Mouse (Mus musculus) kidney, embryonic 15.5 days (tissue): ENCODE data around the gene Rnf214. TPM values are rescaled to one million over a fixed set of nuclear protein-coding genes. Genes with fewer than 3 reads are reported as not detected.
"Not testable (repeated sequence)": the region's sequence is repeated elsewhere in the genome, so short reads cannot be mapped to it uniquely, and the experiment has no call there.

ENCODE experiments used
- ATAC-seq: fragments of 200-750 bp; cut with Nextera tagmentation; replicated peaks from 2 replicates; pipeline ENCODE4 v1.8.0; 2017; ENCODE audit warnings: moderate TSS enrichment; ENCODE audit not compliant: low FRiP score
- H3K27ac ChIP-seq: fragments of 300-500 bp; sonication (generic); 2 replicates; pipeline ENCODE4 v1.5.1; 2015; ENCODE audit warnings: mild to moderate bottlenecking, inconsistent platforms
- H3K27me3 ChIP-seq: fragments of 300-500 bp; sonication (generic); 2 replicates; pipeline ENCODE4 v1.6.1; 2015; ENCODE audit warnings: inconsistent platforms
- H3K36me3 ChIP-seq: fragments of 300-500 bp; sonication (generic); 2 replicates; pipeline ENCODE4 v1.6.1; 2015; ENCODE audit warnings: inconsistent platforms
- H3K4me1 ChIP-seq: fragments of 300-500 bp; sonication (generic); 2 replicates; pipeline ENCODE4 v1.6.1; 2015; ENCODE audit warnings: inconsistent platforms
- H3K4me2 ChIP-seq: fragments of 300-500 bp; sonication (generic); 2 replicates; pipeline ENCODE4 v1.6.1; 2015; ENCODE audit warnings: moderate library complexity, mild to moderate bottlenecking, inconsistent platforms
- H3K4me3 ChIP-seq: fragments of 300-500 bp; sonication (generic); replicated peaks from 2 replicates; pipeline ENCODE4 v1.5.1; 2015; ENCODE audit warnings: mild to moderate bottlenecking, inconsistent platforms
- H3K9ac ChIP-seq: fragments of 300-500 bp; sonication (generic); 2 replicates; pipeline ENCODE4 v1.6.1; 2015; ENCODE audit warnings: mild to moderate bottlenecking, inconsistent platforms
- H3K9me3 ChIP-seq: fragments of 300-500 bp; sonication (generic); replicated peaks from 2 replicates; pipeline ENCODE4 v1.6.1; 2016; ENCODE audit warnings: inconsistent platforms
- WGBS: fragments of 180-500 bp; shearing (Covaris S2); methylation state at CpG from one replicate; pipeline ENCODE4 v1.1.7; 2015; ENCODE audit warnings: mixed read lengths; 5-methylcytosine and 5-hydroxymethylcytosine counted together
- polyA plus RNA-seq: library from polyadenylated mRNA; unstranded; fragments of >200 nt; fragmentation: Nextera tagmentation; extraction: Ambion mirVana; gene quantifications from 2 replicates; pipeline ENCODE4 v1.2.1, GENCODE M21; 2015

Gene Rnf214
- polyA plus RNA-seq, 1 experiment from 2014 or later, result 62.3 TPM

DNA sequence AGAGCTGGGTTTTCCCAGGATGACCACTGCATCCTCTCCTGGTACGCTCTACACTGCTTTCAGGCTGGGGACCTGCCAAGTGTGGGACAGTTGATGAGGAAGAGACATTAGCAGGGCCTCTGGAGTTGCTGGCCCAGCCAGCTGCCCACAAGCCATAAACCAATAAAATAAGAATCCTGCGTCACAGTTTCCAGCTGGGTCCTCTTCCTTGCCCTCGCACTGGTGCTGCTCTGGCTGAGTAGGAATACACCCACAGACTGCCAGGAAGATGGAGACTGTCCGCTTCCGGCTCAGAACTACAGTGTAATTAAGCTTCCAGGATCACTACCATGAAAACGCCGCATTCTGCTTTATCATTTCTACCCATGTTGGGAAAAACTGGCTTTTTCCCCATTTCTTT is 44.9 kb downstream of the Rnf214 start:
- Histone ChIP-seq H3K9me3 (no peaks in the 10 kb centered on the region), H3K27ac (no peak overlapping the region), H3K36me3 (peaks cover 97% of the 10 kb centered on the region), H3K9ac (no peak overlapping the region), H3K4me1 (no peaks in the 10 kb centered on the region), H3K27me3 (no peaks in the 10 kb centered on the region), H3K4me2 (no peak overlapping the region), H3K4me3 (no peak overlapping the region)
- WGBS, result 69% methylated on average over 7 of the region's 7 CpGs
- no peak for ATAC-seq

DNA sequence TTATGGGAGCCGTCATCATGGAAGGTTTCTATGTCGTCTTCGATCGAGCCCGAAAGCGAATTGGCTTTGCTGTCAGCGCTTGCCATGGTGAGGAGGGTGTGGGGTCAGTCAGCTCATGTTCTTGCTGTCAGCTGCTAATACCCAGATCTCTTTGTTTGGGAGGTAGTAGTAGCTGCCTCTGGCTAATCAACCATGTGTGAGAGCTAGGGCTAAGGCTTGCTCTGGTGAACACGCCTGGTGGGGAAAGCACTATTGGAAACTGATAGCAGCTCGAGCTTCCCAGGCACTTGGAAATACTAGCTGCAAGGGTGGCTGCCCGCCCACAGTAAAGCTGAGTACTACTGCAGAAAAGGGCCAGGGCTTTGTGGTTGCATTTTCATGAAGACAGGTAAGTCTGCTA is 47.3 kb downstream of the Rnf214 start:
- no peak overlapping the region for H3K4me2 ChIP-seq
- H3K9me3 ChIP-seq, result no peaks in the 10 kb centered on the region
- H3K36me3 ChIP-seq, result peaks cover 96% of the 10 kb centered on the region
- no peak overlapping the region for H3K4me3 ChIP-seq
- 76% methylated on average over 10 of the region's 10 CpGs for WGBS
- H3K27ac ChIP-seq, result 0 out of 2 replicates have a peak overlapping the region, but pooled peaks have one; percentile 37
- no peaks in the 10 kb centered on the region for H3K4me1 ChIP-seq
- peak; percentile 52; the same call in 1 of the 2 replicates for ATAC-seq
- H3K9ac ChIP-seq, result no peak overlapping the region
- H3K27me3 ChIP-seq, result no peaks in the 10 kb centered on the region

DNA sequence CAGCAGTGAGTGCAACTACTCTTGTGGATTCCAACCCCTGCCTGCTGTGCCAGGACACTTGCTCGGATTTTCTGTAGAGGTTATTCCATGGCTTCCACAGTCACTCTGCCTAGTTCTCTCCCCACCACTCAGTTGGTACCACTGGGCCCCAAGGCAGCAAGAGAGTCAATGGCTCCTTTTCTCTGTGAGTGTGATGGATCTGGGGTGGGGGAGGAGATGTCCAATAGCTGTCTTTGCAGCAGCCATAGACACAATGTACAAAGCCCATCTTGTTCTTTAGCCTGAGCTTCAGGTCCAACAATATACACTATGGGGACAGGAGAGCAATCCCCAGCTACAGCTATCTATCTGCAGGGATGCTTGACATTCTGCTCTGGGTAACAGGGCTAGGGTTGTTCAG is 52.6 kb downstream of the Rnf214 start:
- 92% methylated on average over 1 of the region's 1 CpGs for WGBS
- H3K4me2 ChIP-seq, result no peak overlapping the region
- H3K9ac ChIP-seq, result no peak overlapping the region
- H3K4me3 ChIP-seq, result no peak overlapping the region
- H3K4me1 ChIP-seq, result peaks cover 24% of the 10 kb centered on the region
- H3K36me3 ChIP-seq, result peaks cover 54% of the 10 kb centered on the region
- no peaks in the 10 kb centered on the region for H3K27me3 ChIP-seq
- ATAC-seq, result no peak
- H3K9me3 ChIP-seq, result no peaks in the 10 kb centered on the region
- H3K27ac ChIP-seq, result no peak overlapping the region

DNA sequence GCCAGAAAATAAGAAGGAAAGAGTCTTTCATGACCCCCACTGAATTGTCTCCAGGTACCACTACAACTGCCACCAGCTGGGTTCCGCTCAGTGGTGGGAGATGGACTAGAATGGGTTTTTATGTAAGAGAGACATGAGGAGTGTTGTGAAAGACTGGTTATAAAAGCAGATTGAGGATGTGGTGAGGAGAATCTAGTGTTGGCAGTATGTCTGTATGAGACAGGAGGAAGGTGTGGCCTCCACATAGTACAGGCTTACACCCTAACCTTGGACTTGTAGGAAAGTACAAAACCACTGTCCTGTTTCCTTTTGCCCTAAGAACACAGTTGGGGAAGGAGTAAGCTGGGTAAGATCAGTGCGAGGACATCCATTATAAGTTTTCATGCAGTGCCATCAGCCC is 53.0 kb downstream of the Rnf214 start:
- H3K27me3 ChIP-seq, result no peaks in the 10 kb centered on the region
- H3K36me3 ChIP-seq, result peaks cover 49% of the 10 kb centered on the region
- H3K4me1 ChIP-seq, result peaks cover 28% of the 10 kb centered on the region
- no peaks in the 10 kb centered on the region for H3K9me3 ChIP-seq
- 94% methylated on average over 2 of the region's 2 CpGs for WGBS
- H3K4me3 ChIP-seq, result no peak overlapping the region
- no peak for ATAC-seq
- no peak overlapping the region for H3K27ac ChIP-seq
- H3K9ac ChIP-seq, result no peak overlapping the region
- no peak overlapping the region for H3K4me2 ChIP-seq

DNA sequence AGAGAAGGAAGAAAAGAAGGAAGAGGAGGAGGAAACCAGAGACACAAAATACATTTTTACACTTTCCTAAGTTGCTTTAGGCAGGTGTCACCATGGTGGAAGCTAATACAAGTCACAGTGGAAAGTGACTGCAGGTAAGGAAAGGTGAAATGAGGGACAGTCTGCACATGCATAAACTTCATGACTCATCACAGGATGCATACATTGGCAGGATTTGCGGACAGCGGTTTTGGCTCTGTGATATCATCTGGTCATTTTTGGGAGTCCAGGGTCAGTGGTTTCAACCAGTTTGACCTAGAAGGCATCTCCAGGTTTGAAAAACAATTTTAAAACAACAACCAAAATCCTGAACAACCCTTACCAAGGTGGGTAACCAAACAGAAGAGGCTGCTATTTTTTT is 54.9 kb downstream of the Rnf214 start:
- ATAC-seq, result no peak
- peaks cover 30% of the 10 kb centered on the region for H3K36me3 ChIP-seq
- H3K4me2 ChIP-seq, result no peak overlapping the region
- no peaks in the 10 kb centered on the region for H3K27me3 ChIP-seq
- peak overlapping the region; percentile 89; the same call in 1 of the 2 replicates for H3K27ac ChIP-seq
- H3K9me3 ChIP-seq, result no peaks in the 10 kb centered on the region
- no peak overlapping the region for H3K4me3 ChIP-seq
- no peak overlapping the region for H3K9ac ChIP-seq
- WGBS, result 92% methylated on average over 2 of the region's 2 CpGs
- peaks cover 37% of the 10 kb centered on the region for H3K4me1 ChIP-seq

DNA sequence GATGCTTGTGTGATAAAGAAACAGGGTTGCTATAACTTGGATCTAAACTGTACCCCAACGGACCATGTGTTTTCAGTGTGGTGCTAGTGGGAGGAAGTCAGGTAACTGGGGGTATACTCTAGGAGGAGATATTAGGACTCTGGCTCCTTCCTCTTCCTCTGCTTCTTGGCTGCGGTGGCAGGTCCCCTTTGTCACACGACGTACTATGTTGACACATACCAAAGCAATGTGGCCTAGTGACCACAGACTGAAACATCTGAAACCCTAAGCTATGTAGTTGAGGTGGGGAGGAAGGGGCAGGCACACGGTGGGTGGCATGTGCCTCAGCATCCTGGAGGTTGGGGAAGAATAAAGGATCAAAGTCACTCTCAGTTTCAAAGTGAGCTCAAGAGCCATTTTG is 55.4 kb downstream of the Rnf214 start:
- ATAC-seq, result no peak
- Histone ChIP-seq H3K27me3 (no peaks in the 10 kb centered on the region), H3K4me3 (no peak overlapping the region), H3K4me1 (peaks cover 37% of the 10 kb centered on the region), H3K9ac (no peak overlapping the region), H3K27ac (peak overlapping the region; percentile 89), H3K36me3 (peaks cover 26% of the 10 kb centered on the region), H3K9me3 (no peaks in the 10 kb centered on the region), H3K4me2 (no peak overlapping the region)
- 56% methylated on average over 5 of the region's 5 CpGs for WGBS

DNA sequence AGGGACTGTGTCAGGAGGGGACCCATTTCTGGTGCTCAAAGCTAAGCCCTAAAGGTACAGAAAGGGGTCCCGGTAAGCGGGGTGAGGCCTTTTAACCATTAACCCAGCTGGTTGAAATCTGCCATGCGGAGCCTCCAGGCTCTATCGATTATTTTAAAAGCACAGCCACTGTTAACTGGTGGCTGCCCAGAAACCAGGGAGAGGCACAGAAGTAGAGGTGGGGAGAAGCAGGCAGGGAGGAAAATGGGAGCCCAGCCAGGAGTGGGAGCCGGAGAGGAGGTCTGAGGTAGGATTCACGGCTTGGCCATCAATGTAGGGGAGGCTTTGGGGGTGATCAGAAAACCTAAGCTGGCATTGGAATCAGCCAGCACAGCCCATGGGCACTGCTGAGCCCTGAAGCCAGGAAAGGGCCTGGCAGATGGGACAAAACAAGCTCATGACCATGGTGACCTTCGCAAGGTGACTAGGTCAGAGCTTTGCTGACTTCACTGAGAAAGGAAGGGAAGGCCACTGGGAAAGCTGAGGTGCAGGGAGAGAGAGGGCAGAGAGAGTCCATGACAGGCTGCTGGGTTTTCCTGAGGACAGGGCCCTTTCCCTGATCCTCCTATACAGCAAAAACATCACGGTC is 56.1 kb downstream of the Rnf214 start:
- Histone ChIP-seq H3K4me1 (peaks cover 37% of the 10 kb centered on the region), H3K9me3 (no peaks in the 10 kb centered on the region), H3K9ac (no peak overlapping the region), H3K4me2 (no peak overlapping the region), H3K4me3 (no peak overlapping the region), H3K27me3 (no peaks in the 10 kb centered on the region), H3K27ac (peak overlapping the region; percentile 89), H3K36me3 (peaks cover 20% of the 10 kb centered on the region)
- WGBS, result 53% methylated on average over 8 of the region's 8 CpGs
- ATAC-seq, result 0 out of 2 replicates have a peak, but pooled peaks have one; percentile 21

DNA sequence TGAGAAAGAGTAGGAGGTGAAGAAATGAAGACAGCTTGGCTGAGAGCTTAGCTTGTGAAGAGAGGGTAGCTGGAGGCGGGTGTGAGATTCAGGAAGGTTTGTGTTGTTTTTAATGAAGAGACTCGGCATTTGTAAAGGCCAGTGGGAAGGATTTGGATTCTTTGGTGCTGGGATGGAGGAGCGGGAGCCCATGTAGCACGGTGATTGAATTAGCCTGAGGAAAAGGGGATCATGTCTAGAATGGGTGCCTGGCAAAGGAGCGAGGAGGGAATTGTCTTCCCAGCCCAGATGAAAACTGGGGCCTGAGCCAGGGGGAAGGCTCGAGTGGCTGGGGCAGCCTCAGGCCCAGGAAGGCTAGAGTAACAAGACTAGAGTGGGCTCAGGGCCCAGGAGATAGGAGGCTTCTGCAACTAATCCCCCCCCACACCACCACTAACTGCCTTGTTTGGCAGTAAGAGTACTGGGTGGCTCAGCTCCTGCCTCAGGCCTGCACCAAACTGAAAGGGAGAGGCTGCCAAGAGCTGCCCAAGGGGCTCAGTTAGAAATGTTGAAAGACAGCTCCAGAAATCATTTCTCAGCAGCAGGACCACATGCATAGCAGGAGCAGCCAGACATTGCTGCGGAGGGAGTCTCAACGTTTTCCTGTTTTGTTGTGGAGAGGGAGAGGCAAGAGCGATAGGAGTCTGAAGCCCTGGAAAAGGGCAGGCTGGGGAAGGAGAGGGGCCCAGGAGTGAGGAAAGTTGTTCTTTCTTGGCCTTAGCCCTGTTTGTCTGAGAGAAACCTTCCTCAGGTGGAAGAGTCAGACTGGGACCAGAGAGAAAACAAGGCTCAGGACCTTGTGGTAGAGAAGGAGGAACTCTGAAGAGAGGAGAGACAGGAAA is 56.9 kb downstream of the Rnf214 start:
- H3K4me2 ChIP-seq, result no peak overlapping the region
- 60% methylated on average over 9 of the region's 9 CpGs for WGBS
- no peak overlapping the region for H3K4me3 ChIP-seq
- ATAC-seq, result peak; percentile 49; the same call in 1 of the 2 replicates
- H3K27me3 ChIP-seq, result no peaks in the 10 kb centered on the region
- no peak overlapping the region for H3K9ac ChIP-seq
- peak overlapping the region; percentile 89 for H3K27ac ChIP-seq
- H3K36me3 ChIP-seq, result peaks cover 11% of the 10 kb centered on the region
- no peaks in the 10 kb centered on the region for H3K9me3 ChIP-seq
- H3K4me1 ChIP-seq, result peaks cover 37% of the 10 kb centered on the region

DNA sequence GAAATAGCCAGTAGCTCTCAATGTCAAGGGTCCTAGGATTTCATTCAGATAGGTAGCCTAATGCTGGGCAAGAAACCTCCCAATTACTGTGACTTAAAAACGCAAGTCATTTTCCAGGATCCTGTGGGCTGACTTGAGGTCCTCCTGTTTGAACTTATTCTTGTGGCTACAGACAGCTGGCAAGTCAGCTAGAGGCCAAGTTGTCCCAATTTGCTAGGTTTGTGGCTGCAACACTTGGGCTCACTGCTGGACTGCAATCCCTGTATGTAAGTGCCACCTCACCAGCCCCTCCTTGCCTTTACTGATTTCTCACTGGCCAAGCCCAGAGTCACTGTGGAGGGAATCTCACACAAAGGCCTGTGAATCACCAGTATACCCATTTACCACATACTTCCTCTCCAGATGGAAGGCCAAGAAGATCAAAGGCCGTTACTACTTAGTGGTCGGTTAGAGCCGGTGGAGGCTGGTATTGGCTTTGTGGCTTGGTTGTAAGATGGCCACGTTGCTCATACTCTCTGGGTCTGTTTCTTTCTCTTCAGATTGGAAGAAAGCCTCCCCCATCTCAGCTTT is 59.7 kb downstream of the Rnf214 start:
- Histone ChIP-seq H3K9me3 (no peaks in the 10 kb centered on the region), H3K4me2 (no peak overlapping the region), H3K4me3 (no peak overlapping the region), H3K27me3 (no peaks in the 10 kb centered on the region), H3K36me3 (no peaks in the 10 kb centered on the region), H3K9ac (no peak overlapping the region), H3K27ac (no peak overlapping the region), H3K4me1 (peaks cover 48% of the 10 kb centered on the region)
- no peak for ATAC-seq
- 60% methylated on average over 5 of the region's 5 CpGs for WGBS

DNA sequence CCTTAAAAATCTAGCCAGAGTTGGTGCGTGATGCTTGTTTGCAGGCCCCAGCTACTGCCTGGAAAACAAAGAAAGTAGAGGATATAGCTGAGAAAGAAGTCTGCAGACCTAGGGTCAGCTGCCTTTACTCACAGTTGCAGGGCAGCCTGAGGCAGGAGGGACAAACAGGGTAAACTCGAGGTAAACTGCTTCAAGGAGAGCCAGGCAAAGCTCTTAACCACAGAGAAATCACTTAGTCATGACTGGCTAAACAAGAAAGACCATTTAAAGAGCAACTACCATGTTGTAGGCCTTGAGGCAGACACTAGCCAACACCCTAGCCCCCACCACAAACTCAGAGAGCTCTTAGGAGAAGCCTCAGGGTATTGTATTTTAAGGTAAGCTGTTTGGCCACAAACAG is 60.5 kb downstream of the Rnf214 start:
- not testable (repeated sequence) for H3K4me2 ChIP-seq, H3K4me3 ChIP-seq, ATAC-seq, H3K36me3 ChIP-seq, H3K9ac ChIP-seq, H3K27me3 ChIP-seq, H3K27ac ChIP-seq, H3K9me3 ChIP-seq
- peaks cover 52% of the 10 kb centered on the region for H3K4me1 ChIP-seq
- 64% methylated on average over 2 of the region's 2 CpGs for WGBS

DNA sequence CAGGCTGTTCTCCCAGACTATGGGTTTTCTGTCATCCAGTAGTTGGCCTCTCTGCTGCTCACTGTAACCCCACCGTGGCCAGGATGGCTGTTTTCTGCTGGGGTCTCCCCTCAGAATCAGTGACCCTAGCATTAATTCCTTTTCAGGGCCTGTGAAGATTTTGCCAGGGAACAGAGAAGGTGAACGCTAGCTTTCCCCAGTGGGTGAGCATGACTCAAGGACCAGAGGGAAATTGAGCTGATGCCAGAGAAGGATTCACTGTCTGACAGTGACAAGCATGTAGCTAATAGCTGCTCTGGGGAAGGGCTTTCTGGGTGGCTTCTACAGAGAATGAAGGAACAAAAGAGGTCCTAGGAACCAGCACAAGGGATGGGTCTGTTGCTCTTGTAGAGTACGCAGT is 61.2 kb downstream of the Rnf214 start:
- Histone ChIP-seq H3K36me3 (no peaks in the 10 kb centered on the region), H3K4me3 (no peak overlapping the region), H3K9ac (no peak overlapping the region), H3K4me1 (peaks cover 52% of the 10 kb centered on the region), H3K4me2 (no peak overlapping the region), H3K9me3 (no peaks in the 10 kb centered on the region), H3K27me3 (no peaks in the 10 kb centered on the region), H3K27ac (no peak overlapping the region)
- ATAC-seq, result no peak
- 85% methylated on average over 3 of the region's 3 CpGs for WGBS

DNA sequence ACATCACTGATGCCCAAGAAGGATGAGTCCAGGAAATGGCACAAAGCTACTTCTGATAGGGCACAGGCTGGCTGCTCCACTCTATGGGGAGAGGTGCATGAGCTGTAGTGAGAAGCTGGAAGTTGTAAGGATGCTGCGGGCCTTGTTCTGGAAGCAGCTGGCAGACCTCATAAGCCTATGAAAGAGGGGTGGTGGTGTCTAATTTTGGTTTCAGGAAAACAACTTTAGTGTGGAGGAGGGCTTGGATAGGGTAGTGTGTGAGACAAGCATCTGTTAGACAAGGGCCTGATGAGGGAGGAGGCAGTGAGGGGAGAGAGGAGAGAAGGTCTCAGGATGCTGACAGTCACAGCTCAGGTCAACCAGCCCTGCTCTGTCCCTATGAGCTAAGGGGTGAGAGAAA is 62.9 kb downstream of the Rnf214 start:
- Histone ChIP-seq H3K4me1 (peaks cover 50% of the 10 kb centered on the region), H3K4me2 (no peak overlapping the region), H3K36me3 (no peaks in the 10 kb centered on the region), H3K27ac (no peak overlapping the region), H3K9me3 (no peaks in the 10 kb centered on the region), H3K4me3 (no peak overlapping the region), H3K27me3 (no peaks in the 10 kb centered on the region), H3K9ac (no peak overlapping the region)
- 51% methylated on average over 1 of the region's 1 CpGs for WGBS
- ATAC-seq, result no peak
